Mouse (Mus musculus) cortical plate, adult 2 months (tissue): ENCODE results near the gene Eif4h. TPM values are rescaled to one million over a fixed set of nuclear protein-coding genes. Genes with fewer than 3 reads are reported as not detected.

Source experiments
- H3K27ac ChIP-seq: fragments of 200-500 bp; 2 replicates; pipeline ENCODE4 v1.5.1; 2012; ENCODE audit warnings: low read length, control low read depth, inconsistent platforms; ENCODE audit not compliant: insufficient read depth
- H3K4me1 ChIP-seq: fragments of 200-500 bp; 2 replicates; pipeline ENCODE4 v1.6.1; 2011; ENCODE audit warnings: low read length; ENCODE audit not compliant: control insufficient read depth, insufficient read depth
- H3K4me3 ChIP-seq: fragments of 200-500 bp; 2 replicates; pipeline ENCODE4 v1.5.1; 2011; ENCODE audit warnings: mild to moderate bottlenecking, low read length, control low read depth; ENCODE audit not compliant: insufficient read depth
- CTCF ChIP-seq: fragments of 200-500 bp; IDR thresholded peaks from 2 replicates; pipeline ENCODE4 v1.5.1; 2011; ENCODE audit warnings: mild to moderate bottlenecking, control low read depth, low read length; ENCODE audit not compliant: insufficient read depth; ENCODE audit errors: extremely low read depth
- POLR2A ChIP-seq: fragments of 200-500 bp; IDR thresholded peaks from 2 replicates; pipeline ENCODE4 v1.6.1; 2011; ENCODE audit warnings: mild to moderate bottlenecking, low read length, control low read depth; ENCODE audit not compliant: insufficient read depth; ENCODE audit errors: extremely low read depth
- polyA plus RNA-seq: library from polyadenylated mRNA; depleted of rRNA; stranded (reverse); fragments of >200 nt; gene quantifications from 2 replicates; pipeline ENCODE4 v1.2.3, GENCODE M21; 2012

Gene Eif4h
- polyA plus RNA-seq, 1 experiment, result 369 TPM

DNA sequence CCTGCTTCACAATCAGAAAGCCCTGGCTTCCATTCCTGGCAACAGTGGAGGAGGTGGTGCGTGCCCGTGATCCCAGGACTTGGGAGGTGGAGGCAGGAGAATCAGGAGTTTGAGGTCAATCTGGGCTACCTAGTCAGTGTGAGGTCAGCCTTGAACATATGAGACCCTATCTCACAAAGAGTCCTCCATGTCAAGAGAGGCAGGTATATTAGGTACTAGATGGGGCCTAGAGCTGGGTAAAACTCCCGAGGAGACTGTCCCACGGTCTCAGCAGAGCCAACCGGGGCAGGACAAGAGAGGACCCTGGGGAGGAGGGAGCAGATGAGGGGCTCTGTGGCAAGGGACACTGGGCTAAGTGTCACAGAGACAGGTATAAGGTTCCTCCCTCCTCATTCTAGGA, 38.2 kb upstream of the Eif4h start:
- H3K27ac ChIP-seq, result no peak overlapping the region
- no peak for TF ChIP-seq POLR2A
- TF ChIP-seq CTCF, result no peak
- 0 out of 2 replicates have a peak, but pooled peaks cover 4% of the 10 kb centered on the region for H3K4me1 ChIP-seq
- no peak overlapping the region for H3K4me3 ChIP-seq

GRCm38 (mm10) chr5:134675956-134676759, 36.9 kb upstream of the Eif4h start:
- no peak overlapping the region for H3K27ac ChIP-seq
- no peak for TF ChIP-seq POLR2A
- TF ChIP-seq CTCF, result no peak
- H3K4me3 ChIP-seq, result no peak overlapping the region
- 0 out of 2 replicates have a peak, but pooled peaks cover 4% of the 10 kb centered on the region for H3K4me1 ChIP-seq

DNA sequence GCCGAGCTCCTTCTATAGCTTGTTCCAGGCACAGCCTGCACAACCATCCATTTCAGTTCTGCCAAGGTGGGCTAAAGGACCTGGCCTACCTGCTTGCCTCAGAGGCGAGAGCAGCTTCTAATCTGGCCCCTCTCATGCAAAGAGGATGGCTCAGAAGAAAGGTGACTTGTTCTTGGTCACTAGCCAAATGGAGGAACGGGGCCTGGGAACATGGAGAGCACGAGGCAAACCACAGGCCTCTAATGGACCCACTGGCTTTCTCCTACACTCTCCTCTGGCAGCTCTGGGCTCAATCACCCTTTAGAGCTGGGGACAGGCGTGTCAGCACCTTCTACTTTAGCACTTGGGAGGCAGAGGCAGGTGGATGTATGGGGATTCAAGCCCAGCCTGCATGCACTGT, 35.7 kb upstream of the Eif4h start:
- Histone ChIP-seq H3K4me3 (no peak overlapping the region), H3K27ac (no peak overlapping the region), H3K4me1 (0 out of 2 replicates have a peak, but pooled peaks cover 4% of the 10 kb centered on the region)
- no peak for TF ChIP-seq CTCF
- no peak for TF ChIP-seq POLR2A

DNA sequence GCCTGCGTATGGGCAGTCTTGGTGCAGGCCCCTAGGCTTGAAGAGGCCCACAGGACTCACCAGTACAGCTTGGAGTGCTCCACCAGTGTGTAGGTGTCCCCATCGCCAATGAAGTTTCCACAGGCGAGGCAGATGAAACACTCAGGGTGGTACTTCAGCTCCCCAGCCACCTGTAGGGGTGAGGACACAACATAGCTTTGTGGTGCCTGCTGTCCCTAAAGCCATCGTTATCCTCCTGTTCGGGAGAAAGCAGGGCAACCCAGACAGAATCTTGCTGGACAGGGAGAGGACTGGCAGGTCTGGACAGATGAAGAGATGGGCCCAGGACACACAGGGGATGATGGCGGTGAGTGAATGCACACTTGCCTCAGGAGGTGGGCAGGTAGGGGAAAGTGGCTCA, 33.3 kb upstream of the Eif4h start:
- Histone ChIP-seq H3K27ac (no peak overlapping the region), H3K4me3 (no peak overlapping the region), H3K4me1 (0 out of 2 replicates have a peak, but pooled peaks cover 4% of the 10 kb centered on the region)
- no peak for TF ChIP-seq POLR2A
- no peak for TF ChIP-seq CTCF

GRCm38 (mm10) chr5:134672198-134672516, 32.9 kb upstream of the Eif4h start:
- Histone ChIP-seq H3K4me3 (no peak overlapping the region), H3K27ac (no peak overlapping the region), H3K4me1 (0 out of 2 replicates have a peak, but pooled peaks cover 4% of the 10 kb centered on the region)
- TF ChIP-seq CTCF, result no peak
- no peak for TF ChIP-seq POLR2A

GRCm38 (mm10) chr5:134671335-134672197, 32.3 kb upstream of the Eif4h start:
- Histone ChIP-seq H3K27ac (no peak overlapping the region), H3K4me1 (0 out of 2 replicates have a peak, but pooled peaks cover under 1% of the 10 kb centered on the region), H3K4me3 (no peak overlapping the region)
- TF ChIP-seq POLR2A (no peak), CTCF (no peak)

DNA sequence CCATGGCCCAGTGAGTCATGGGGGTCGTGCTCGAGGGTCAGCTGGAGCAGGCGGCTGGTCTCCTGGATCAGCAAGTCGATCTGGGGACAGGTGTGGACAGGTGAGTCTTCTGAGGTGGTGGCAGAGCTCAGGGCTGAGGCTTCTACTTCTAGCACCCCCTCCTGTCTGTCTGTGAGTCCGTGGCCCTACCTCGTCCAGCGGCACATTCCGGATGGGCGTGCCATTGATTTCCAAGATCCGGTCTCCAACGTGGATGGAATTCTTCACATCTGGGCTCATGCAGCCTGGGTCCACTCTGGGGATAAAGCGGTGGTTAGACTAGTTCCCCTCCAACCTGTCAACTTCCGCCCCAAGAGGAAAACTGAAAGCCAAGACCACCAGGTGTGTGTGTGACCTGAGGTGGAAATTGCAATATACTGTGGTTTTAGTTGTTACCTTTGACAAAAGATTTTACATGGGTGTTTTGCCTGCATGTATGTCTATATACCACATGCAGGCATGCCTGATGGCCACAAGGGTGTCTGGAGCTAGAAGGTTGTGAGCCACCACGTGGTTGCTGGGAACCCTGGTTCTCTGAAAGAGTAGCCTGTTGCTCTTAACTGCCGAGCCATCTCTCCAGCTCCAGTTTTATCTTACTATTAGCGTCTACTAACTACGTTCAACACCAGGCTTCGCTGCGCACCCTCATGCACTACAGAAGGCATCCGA, 29.9 kb upstream of the Eif4h start:
- Histone ChIP-seq H3K4me3 (no peak overlapping the region), H3K4me1 (no peaks in the 10 kb centered on the region), H3K27ac (no peak overlapping the region)
- TF ChIP-seq POLR2A (no peak), CTCF (no peak)

DNA sequence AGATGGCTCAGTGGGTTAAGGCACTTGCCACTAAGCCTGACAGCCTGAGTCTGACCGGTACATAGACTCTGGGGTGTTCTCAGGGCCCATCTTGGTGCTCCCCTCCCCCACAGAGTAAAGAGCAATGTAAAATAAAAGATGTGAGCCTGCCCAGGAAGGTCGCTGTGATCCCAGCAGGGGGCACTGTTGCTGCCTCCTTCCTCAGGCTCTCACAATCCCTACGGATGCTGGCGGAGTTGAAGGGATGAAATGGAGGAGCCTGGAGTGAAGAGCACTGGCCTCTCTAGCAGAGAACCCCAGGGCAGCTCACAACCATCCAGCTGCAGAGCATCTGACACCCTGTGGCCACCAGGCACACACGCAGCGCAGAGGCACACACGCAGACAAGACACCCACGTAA, 29.2 kb upstream of the Eif4h start:
- Histone ChIP-seq H3K4me3 (no peak overlapping the region), H3K4me1 (no peaks in the 10 kb centered on the region)
- TF ChIP-seq POLR2A, result no peak
- peak; percentile 64 for TF ChIP-seq CTCF

DNA sequence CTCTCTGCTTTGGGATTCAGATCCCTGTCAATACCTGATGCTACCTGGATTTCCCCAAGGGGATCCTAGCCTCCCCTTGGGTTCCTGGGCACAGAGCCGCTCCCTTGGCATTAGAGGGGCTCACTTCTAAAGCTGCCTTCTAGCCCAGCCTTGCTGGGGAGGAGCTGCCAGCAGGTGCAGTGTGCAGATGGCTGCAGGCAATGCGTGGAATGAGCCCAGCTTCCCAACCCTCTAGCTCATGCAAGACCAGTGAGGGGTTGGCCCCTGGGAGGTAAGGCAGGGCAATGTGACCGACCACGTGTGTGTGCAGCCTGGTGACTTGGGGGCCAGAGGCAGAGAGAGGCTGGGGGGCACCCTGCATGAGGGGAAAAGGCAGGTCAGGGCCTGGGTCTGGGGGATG, 17.4 kb upstream of the Eif4h start:
- Histone ChIP-seq H3K4me3 (no peak overlapping the region), H3K4me1 (no peaks in the 10 kb centered on the region), H3K27ac (no peak overlapping the region)
- TF ChIP-seq POLR2A, result no peak
- TF ChIP-seq CTCF, result no peak

More for the DNA sequence above, 29.2 kb upstream of the Eif4h start:
- no peak overlapping the region for H3K27ac ChIP-seq

DNA sequence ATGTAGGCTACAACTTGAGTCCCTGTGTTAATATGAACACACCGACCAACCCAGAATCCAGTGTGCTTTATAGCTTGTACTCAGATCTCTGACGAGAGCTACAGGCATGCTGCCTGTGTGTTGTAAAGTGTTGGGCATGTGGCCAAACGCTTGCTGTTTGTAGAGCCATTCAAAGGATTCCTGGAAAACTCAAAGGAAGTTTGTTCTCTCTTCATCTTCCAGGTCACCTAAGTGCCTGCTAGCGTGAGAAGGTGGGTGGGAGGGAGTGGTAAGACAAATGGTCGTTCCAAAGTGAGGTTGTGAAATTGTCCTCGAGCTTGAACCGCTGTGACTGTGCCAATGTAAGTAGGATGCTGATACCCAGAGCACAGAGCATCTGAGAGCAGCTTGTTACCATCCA, 12.7 kb upstream of the Eif4h start:
- Histone ChIP-seq H3K4me3 (no peak overlapping the region), H3K4me1 (no peaks in the 10 kb centered on the region), H3K27ac (no peak overlapping the region)
- no peak for TF ChIP-seq POLR2A
- TF ChIP-seq CTCF, result no peak
